Mouse (Mus musculus) ES-Bruce4 (cell line): ENCODE results near the gene Fcgrt. TPM values are rescaled to one million over a fixed set of nuclear protein-coding genes. Genes with fewer than 3 reads are reported as not detected.
A peak's percentile ranks its signal among the peaks of the same experiment; 100 is the strongest.

Source experiments
- H3K27ac ChIP-seq: 2 replicates; pipeline ENCODE4 v1.5.1; 2012; ENCODE audit warnings: low read length, inconsistent platforms; ENCODE audit not compliant: insufficient read depth
- H3K27me3 ChIP-seq: 2 replicates; pipeline ENCODE4 v1.6.1; 2012; ENCODE audit warnings: mild to moderate bottlenecking, low read length, inconsistent platforms; ENCODE audit not compliant: control insufficient read depth, poor library complexity, insufficient read depth, severe bottlenecking
- H3K36me3 ChIP-seq: 2 replicates; pipeline ENCODE4 v1.6.1; 2012; ENCODE audit warnings: inconsistent platforms, mild to moderate bottlenecking, low read length, moderate library complexity; ENCODE audit not compliant: control insufficient read depth, poor library complexity, insufficient read depth, severe bottlenecking
- H3K4me1 ChIP-seq: one replicate; pipeline ENCODE4 v1.8.1; 2011; ENCODE audit warnings: low read length; ENCODE audit not compliant: control insufficient read depth, insufficient read depth
- H3K4me3 ChIP-seq: 2 replicates; pipeline ENCODE4 v1.5.1; 2011; ENCODE audit warnings: low read depth, mild to moderate bottlenecking, low read length
- H3K9ac ChIP-seq: 2 replicates; pipeline ENCODE4 v1.6.1; 2012; ENCODE audit warnings: low read depth, mild to moderate bottlenecking, inconsistent platforms; ENCODE audit not compliant: poor library complexity, severe bottlenecking
- H3K9me3 ChIP-seq: replicated peaks from 2 replicates; pipeline ENCODE4 v1.6.1; 2012; ENCODE audit warnings: mild to moderate bottlenecking, low read length, inconsistent platforms; ENCODE audit not compliant: control insufficient read depth, poor library complexity, insufficient read depth, severe bottlenecking
- CTCF ChIP-seq: IDR thresholded peaks from one replicate; pipeline ENCODE4 v1.8.1; 2011; ENCODE audit warnings: low read depth, low read length
- EP300 ChIP-seq: IDR thresholded peaks from 2 replicates; pipeline ENCODE4 v1.6.1; 2011; ENCODE audit warnings: low read depth, low read length; ENCODE audit not compliant: insufficient read depth
- POLR2A ChIP-seq: IDR thresholded peaks from one replicate; pipeline ENCODE4 v1.8.1; 2011; ENCODE audit warnings: low read length; ENCODE audit not compliant: insufficient read depth
- polyA plus RNA-seq: library from polyadenylated mRNA; stranded (reverse); fragments of >200 nt; gene quantifications from 2 replicates; pipeline ENCODE4 v1.2.4, GENCODE M21; 2011; ENCODE audit warnings: low read depth; ENCODE audit not compliant: missing spikeins, insufficient read depth, insufficient read length

Fcgrt gene
- polyA plus RNA-seq, 1 experiment = 2.0 TPM

DNA sequence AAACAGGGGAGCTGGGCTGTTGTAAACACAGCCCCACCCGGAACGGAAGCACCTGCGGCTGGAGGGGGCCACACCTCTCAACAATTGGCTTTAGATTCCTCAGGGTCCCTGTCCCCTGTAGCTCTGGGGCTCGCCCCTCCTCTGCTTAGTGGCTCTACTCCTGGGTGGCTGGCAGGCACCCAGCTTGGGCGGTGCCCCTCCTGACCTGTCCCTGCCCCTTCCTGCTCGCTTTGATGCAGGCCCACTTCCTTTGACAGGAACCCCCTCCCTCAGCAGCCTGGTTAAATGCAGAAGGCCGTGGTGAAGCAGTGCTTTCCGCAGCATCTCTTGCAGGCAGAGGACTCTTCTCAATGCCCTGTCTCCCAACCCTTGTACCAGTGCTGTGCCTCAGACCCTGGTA, 17.8 kb upstream of the Fcgrt start:
- H3K9ac ChIP-seq = peak overlapping the region; percentile 90; the same call in 1 of the 2 replicates
- no peak for TF ChIP-seq POLR2A
- no peak for TF ChIP-seq CTCF
- peak; percentile 57; the same call in 1 of the 2 replicates for TF ChIP-seq EP300
- H3K36me3 ChIP-seq = peaks cover 51% of the 10 kb centered on the region
- H3K27me3 ChIP-seq = no peaks in the 10 kb centered on the region
- no peaks in the 10 kb centered on the region for H3K9me3 ChIP-seq
- H3K27ac ChIP-seq = peak overlapping the region; percentile 52
- H3K4me1 ChIP-seq = peaks cover 2% of the 10 kb centered on the region
- 0 out of 2 replicates have a peak overlapping the region, but pooled peaks have one; percentile 4 for H3K4me3 ChIP-seq

DNA sequence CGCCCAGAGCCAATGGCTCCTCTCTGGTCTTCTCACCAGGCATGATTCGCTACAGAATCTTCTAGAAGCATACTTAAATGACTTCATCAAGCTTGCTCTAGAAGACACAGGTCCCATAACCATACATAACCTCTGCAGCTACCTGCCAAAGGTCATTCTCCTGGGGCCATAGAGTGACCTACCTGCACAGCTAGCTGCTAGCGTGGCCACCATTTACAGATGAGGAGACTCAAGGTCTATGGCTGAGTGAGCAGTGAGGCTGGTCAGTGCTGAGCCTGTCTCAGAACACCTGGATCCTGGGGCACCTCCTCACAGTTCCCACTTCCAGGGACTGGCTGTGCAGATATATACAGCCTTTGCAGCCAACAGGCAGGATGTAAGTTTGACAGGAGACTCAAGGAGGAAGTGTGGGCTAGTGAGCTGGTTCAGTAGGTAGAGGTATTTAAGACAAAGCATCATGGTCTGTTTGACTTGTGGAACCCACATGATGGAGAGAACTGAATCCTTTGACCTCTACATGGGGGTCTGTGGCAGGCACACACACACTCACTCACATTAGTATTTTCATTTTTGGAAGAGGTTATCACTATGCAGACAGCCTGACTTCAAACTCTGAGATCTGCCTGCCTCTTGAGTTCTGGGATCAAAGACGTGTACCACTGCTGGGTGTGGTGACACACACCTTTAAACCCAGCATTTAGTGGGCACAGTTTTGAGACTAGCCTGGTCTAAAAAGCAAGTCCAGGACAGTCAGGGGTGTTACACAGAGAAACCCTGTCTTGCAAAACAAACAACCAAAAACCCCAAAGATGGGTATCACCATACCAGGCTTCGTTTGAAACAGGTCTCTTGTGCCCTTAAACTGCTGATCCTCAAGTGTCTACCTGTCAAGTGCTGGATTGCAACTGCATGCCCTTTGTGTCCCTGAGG, 16.4 kb upstream of the Fcgrt start:
- H3K27ac ChIP-seq = peak overlapping the region; percentile 53
- peaks cover 2% of the 10 kb centered on the region for H3K4me1 ChIP-seq
- H3K27me3 ChIP-seq = no peaks in the 10 kb centered on the region
- H3K9me3 ChIP-seq = no peaks in the 10 kb centered on the region
- H3K9ac ChIP-seq = no peak overlapping the region
- H3K36me3 ChIP-seq = peaks cover 38% of the 10 kb centered on the region
- TF ChIP-seq CTCF = no peak
- TF ChIP-seq POLR2A = no peak
- TF ChIP-seq EP300 = no peak
- H3K4me3 ChIP-seq = no peak overlapping the region

DNA sequence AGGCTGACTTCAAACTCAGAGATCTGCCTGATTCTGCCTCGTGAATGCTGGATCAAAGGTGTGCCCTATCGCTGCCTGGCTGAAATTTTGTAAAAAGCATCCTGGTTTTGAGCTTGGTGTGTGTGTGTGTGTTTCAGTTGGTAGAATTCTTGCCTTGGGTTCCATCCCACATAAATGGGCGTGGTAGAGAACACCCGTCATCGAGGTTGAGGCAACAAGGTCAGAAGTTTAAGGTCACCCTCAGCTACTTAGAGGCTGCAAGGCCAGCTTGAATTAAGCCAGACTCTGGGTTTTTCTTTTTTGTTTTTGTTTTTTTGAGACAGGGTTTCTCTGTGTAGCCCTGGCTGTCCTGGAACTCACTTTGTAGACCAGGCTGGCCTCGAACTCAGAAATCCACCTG, 14.7 kb upstream of the Fcgrt start:
- no peaks in the 10 kb centered on the region for H3K9me3 ChIP-seq
- H3K27me3 ChIP-seq = no peaks in the 10 kb centered on the region
- H3K4me1 ChIP-seq = peaks cover 3% of the 10 kb centered on the region
- H3K27ac ChIP-seq = no peak overlapping the region
- H3K36me3 ChIP-seq = peaks cover 36% of the 10 kb centered on the region
- no peak overlapping the region for H3K4me3 ChIP-seq
- TF ChIP-seq POLR2A (no peak), EP300 (no peak), CTCF (no peak)
- no peak overlapping the region for H3K9ac ChIP-seq

DNA sequence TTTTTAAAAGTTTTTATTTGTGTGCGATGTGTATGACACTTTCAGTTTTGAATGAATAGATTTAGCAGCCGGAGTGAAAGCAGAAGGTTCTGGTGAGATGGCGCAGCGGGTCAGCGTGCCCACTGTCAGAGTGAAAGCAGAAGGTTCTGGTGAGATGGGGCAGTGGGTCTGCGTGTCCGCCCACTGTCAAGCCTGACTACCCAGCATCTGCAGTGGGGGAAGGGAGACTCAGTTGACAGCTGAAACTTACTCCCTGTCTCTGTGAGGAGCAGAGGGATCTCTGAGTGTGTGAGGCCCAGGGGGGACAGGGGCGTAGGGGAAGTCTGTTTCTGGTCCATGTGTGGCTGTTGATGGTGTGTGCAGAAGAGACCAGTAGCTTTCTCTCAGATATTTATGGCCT, 13.9 kb upstream of the Fcgrt start:
- no peak for TF ChIP-seq CTCF
- TF ChIP-seq EP300 = no peak
- no peak for TF ChIP-seq POLR2A
- Histone ChIP-seq H3K4me1 (peaks cover 3% of the 10 kb centered on the region), H3K27ac (no peak overlapping the region), H3K36me3 (peaks cover 28% of the 10 kb centered on the region), H3K9ac (no peak overlapping the region), H3K9me3 (no peaks in the 10 kb centered on the region), H3K4me3 (no peak overlapping the region), H3K27me3 (no peaks in the 10 kb centered on the region)

DNA sequence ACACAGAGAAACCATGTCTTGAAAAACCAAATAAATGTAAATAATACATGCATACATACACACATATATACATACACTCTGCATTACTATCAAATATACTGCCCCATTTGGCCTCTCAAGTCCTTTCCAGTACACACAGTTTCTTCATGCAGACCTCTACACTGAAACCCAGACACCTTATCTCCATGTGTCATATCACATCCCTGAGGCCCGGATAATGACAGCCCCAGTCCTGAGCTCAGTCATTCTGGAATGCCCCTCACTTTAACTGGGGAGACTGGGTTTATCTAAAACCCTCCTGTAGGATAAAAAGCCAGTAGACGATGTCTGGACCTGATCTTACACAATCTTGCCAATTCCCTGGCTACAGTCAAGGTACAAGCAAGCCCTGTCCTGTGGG, 9.8 kb upstream of the Fcgrt start:
- no peak overlapping the region for H3K4me3 ChIP-seq
- H3K9ac ChIP-seq = 0 out of 2 replicates have a peak overlapping the region, but pooled peaks have one; percentile 47
- no peaks in the 10 kb centered on the region for H3K36me3 ChIP-seq
- 0 out of 2 replicates have a peak overlapping the region, but pooled peaks have one; percentile 29 for H3K27ac ChIP-seq
- no peaks in the 10 kb centered on the region for H3K9me3 ChIP-seq
- peaks cover 1% of the 10 kb centered on the region for H3K4me1 ChIP-seq
- no peak for TF ChIP-seq EP300
- no peaks in the 10 kb centered on the region for H3K27me3 ChIP-seq

DNA sequence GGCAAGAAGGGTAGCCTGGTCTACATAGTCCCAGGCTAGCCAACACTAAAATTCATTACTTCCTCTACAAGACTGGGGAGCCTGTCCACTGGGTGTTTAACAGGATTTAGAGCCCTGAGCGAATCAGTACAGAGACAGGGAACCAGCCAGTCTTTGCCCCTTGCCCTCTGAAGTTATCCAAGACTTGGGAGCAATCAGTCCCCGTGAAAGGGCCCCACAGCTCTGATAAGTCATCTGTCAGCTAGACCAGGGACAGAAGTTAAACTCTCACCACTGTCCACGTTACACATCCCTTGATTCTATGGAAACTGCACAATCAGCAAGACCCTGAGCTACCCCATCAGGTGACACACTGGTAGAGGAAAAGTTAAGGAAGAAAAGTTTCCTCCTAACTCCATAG, 8.9 kb upstream of the Fcgrt start:
- H3K9ac ChIP-seq = no peak overlapping the region
- no peaks in the 10 kb centered on the region for H3K36me3 ChIP-seq
- peak overlapping the region; percentile 51 for H3K27ac ChIP-seq
- H3K4me3 ChIP-seq = no peak overlapping the region
- TF ChIP-seq POLR2A (no peak), CTCF (no peak)
- no peaks in the 10 kb centered on the region for H3K9me3 ChIP-seq
- no peaks in the 10 kb centered on the region for H3K27me3 ChIP-seq
- peaks cover 1% of the 10 kb centered on the region for H3K4me1 ChIP-seq
